Mouse (Mus musculus): ENCODE measurements around the gene Rbbp9.

DNA sequence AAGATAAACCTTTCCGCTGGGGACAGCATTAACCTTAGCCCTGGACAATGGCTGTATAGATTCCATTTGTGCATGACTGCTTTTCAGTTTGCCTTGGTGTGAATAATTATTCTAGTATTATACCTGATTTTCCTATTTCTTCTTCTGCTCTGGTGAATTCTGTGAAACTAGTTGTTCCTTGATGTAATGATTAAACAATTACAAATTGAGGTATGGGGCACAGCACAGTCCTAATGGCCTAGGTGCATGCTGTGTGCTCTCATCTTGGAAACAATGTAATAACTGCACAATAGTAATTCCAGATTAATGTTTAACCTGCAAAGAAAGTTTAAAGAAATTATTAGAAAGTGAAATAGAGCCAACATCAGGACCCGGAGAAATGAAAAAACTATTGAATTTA, 5.6 kb downstream of the Rbbp9 start:
- TF ChIP-seq ZNF384 (IDR thresholded peaks at IDR 0.05; ENCODE audit: low read depth, low read length) (no peak), ZC3H11A (IDR thresholded peaks at IDR 0.05; ENCODE audit: borderline replicate concordance, low read depth, low read length) (no peak)

Measured in ES-E14 (cell line).